Mouse (Mus musculus) kidney, adult 2 months (tissue): ENCODE results near the gene Relt.

ENCODE experiments used
- CTCF ChIP-seq: fragments of 200-500 bp; conservative IDR thresholded peaks from 2 replicates; pipeline ENCODE4 v1.5.1; 2011; ENCODE audit warnings: low read depth, mild to moderate bottlenecking, control low read depth, low read length, moderate library complexity, mixed read lengths; ENCODE audit not compliant: insufficient read depth, insufficient read length
- POLR2A ChIP-seq: fragments of 200-500 bp; IDR thresholded peaks from one replicate; pipeline ENCODE4 v1.6.1; 2011; ENCODE audit warnings: low read depth, low read length, control low read depth

GRCm38 (mm10) chr7:100907231-100907630 is 44.0 kb upstream of the Relt start:
- TF ChIP-seq POLR2A (no peak), CTCF (peak; percentile 97)
